Mouse (Mus musculus): ENCODE results near the gene Ppif.

DNA sequence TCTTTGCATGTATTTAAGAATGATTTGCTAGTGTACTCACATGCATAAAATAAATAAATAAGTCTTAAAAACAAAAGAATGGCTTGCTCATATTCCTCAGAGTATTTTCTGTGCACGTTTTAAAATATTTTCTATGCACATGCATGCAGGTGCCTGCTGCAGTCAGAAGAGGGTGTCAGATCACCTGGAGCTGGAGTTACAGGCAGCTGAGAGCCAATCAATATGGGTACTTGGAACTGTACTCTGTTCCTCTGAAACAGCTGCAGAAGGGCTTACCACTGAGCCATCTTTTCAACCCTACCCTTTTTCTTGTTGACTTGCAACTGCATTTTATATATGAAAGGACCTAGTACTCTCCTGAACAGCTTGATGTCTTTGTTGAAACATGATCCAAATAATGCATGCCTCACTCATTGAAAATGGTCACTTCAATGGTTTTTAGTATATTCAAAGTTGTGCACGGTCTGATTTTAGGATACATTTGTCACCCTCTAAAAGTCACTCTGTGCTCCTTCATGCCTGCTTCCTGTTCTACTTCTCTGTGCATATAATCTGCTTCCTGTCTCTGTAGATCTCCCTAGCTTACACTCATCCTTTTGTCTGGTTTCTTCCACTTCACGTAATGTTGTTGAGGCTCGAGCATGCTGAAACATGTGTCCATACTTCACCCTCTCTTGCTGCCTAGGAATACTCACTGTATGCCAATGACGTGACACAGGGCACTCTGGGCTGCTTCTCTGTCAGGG, 27.2 kb downstream of the Ppif start:
- TF ChIP-seq POLR2A (IDR thresholded peaks at IDR 0.05; ENCODE audit: insufficient read length, low read depth) (no peak), MAX (IDR thresholded peaks at IDR 0.05; ENCODE audit: low read depth) (no peak), MYOG (IDR thresholded peaks at IDR 0.05; ENCODE audit: control insufficient read depth in 1 of 3, insufficient read depth in 1 of 3, insufficient read length in 2 of 3, low read depth in 2 of 3) (no peak), E2F4 (IDR thresholded peaks at IDR 0.05; ENCODE audit: insufficient read depth) (no peak), MYOD1 (IDR thresholded peaks at IDR 0.05; ENCODE audit: control insufficient read depth in 1 of 3, insufficient read length in 2 of 3, low read depth in 2 of 3) (no peak), SRF (IDR thresholded peaks at IDR 0.05; ENCODE audit: control insufficient read depth, insufficient read length, low read depth) (no peak), TCF12 (IDR thresholded peaks at IDR 0.05; ENCODE audit: insufficient read depth, poor library complexity, severe bottlenecking) (no peak), POLR2AphosphoS2 (IDR thresholded peaks at IDR 0.05; ENCODE audit: insufficient read length, low read depth) (peak; percentile 19), USF1 (IDR thresholded peaks at IDR 0.05; ENCODE audit: low read depth) (no peak)
